Mouse (Mus musculus) testis, adult 2 months (tissue): Measurements from ENCODE around the gene Stk10.

Source experiments
- CTCF ChIP-seq: fragments of 200-500 bp; IDR thresholded peaks from 2 replicates; pipeline ENCODE4 v1.5.1; 2012; ENCODE audit warnings: low read depth, mild to moderate bottlenecking, inconsistent platforms, low read length, moderate library complexity; ENCODE audit not compliant: control insufficient read depth, insufficient read depth, insufficient replicate concordance
- POLR2A ChIP-seq: fragments of 200-500 bp; IDR thresholded peaks from 2 replicates; pipeline ENCODE4 v1.6.1; 2012; ENCODE audit warnings: low read depth, mild to moderate bottlenecking, inconsistent platforms, low read length, moderate library complexity; ENCODE audit not compliant: control insufficient read depth

DNA sequence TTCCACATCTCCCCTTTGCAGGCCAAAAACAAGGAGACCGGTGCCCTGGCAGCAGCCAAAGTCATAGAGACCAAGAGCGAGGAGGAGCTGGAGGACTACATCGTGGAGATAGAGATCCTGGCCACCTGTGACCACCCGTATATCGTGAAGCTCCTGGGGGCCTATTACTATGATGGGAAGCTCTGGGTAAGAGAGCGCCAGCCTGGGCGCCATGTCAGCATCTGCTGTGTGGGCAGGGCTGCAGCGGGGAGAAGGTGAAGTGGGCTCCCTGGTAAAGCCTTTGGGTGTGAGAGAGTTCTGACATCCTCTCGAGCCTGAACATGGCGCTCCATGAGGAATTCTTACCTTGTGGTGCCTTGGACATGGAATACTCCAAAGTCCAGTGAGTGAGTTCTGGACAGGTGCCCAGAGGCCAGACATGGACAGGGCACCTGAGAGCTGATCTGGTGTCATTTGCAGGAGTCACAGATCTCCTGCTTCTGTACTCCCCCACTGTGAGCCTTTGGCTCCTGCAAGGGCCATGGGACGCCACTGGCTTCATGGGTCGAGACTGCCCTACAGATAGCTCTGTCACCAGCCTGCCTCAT, 22.1 kb downstream of the Stk10 start:
- TF ChIP-seq CTCF: no peak
- TF ChIP-seq POLR2A: no peak
